Mouse (Mus musculus): Measurements from ENCODE around the gene Crocc2. TPM values are rescaled to one million over a fixed set of nuclear protein-coding genes. Genes with fewer than 3 reads are reported as not detected.
A peak's percentile ranks its signal among the peaks of the same experiment; 100 is the strongest.

The Crocc2 gene
- polyA plus RNA-seq, 1 experiment from 2014 or later, result not detected

GRCm38 (mm10) chr1:93173665-93174064 is 5.1 kb downstream of the Crocc2 start:
- ATAC-seq, result no peak
- H3K27ac ChIP-seq (ENCODE audit: low read depth), result no peak overlapping the region

GRCm38 (mm10) chr1:93174399-93174798 is 5.9 kb downstream of the Crocc2 start:
- DNase-seq, result peak; percentile 91
- 2% methylated on average over 4 of the region's 4 CpGs for WGBS (ENCODE audit: insufficient replicate concordance)
- ATAC-seq, result peak; percentile 66
- Histone ChIP-seq H3K4me3 (ENCODE audit: low read depth, low read length) (no peak overlapping the region), H3K9ac (replicated peaks) (no peak overlapping the region), H3K4me2 (ENCODE audit: low read depth, low read length) (no peak overlapping the region), H3K27me3 (ENCODE audit: insufficient read depth, low read length) (peaks cover 30% of the 10 kb centered on the region), H3K36me3 (replicated peaks; ENCODE audit: insufficient read depth, low read length) (no peaks in the 10 kb centered on the region), H3K4me1 (ENCODE audit: insufficient read depth) (no peaks in the 10 kb centered on the region), H3K27ac (ENCODE audit: low read depth) (no peak overlapping the region), H3K9me3 (ENCODE audit: low read length) (no peaks in the 10 kb centered on the region)
- TF ChIP-seq CTCF (IDR thresholded peaks at IDR 0.05; ENCODE audit: low read depth) (peak; percentile 99), EP300 (IDR thresholded peaks at IDR 0.05; ENCODE audit: low read depth) (no peak)

More at GRCm38 (mm10) chr1:93173665-93174064, 5.1 kb downstream of the Crocc2 start:
- no peaks in the 10 kb centered on the region for H3K9me3 ChIP-seq (ENCODE audit: low read length)
- no peak overlapping the region for H3K4me2 ChIP-seq (ENCODE audit: low read depth, low read length)
- H3K36me3 ChIP-seq (replicated peaks; ENCODE audit: insufficient read depth, low read length), result no peaks in the 10 kb centered on the region
- no peaks in the 10 kb centered on the region for H3K4me1 ChIP-seq (ENCODE audit: insufficient read depth)
- no peak overlapping the region for H3K4me3 ChIP-seq (ENCODE audit: low read depth, low read length)
- TF ChIP-seq EP300 (IDR thresholded peaks at IDR 0.05; ENCODE audit: low read depth) (no peak), CTCF (IDR thresholded peaks at IDR 0.05; ENCODE audit: low read depth) (no peak)
- H3K9ac ChIP-seq (replicated peaks), result no peak overlapping the region
- H3K27me3 ChIP-seq (ENCODE audit: insufficient read depth, low read length), result peaks cover 30% of the 10 kb centered on the region
- WGBS (ENCODE audit: insufficient replicate concordance), result 67% methylated on average over 4 of the region's 4 CpGs
- no peak for DNase-seq

DNA sequence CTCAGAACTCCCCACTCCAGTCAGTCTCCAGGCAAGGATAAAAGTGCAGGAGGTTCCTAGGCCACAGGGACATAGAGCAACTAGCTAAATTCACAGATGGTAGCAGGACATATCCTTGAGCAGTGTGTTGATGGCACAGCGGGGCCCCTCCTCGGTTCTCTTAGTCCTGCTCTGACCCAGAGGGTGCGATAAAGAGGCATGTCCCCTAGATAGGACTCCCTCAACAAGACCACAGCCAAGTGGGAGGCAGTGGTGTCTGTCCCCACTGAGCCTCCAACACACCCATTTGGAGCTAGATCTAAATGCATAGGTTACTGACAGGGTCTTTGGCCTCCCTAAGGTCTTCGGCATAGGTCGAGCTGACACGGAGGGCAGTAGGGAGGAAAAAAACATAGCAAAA is 7.3 kb downstream of the Crocc2 start:
- H3K4me3 ChIP-seq (ENCODE audit: low read depth, low read length), result no peak overlapping the region
- H3K4me2 ChIP-seq (ENCODE audit: low read depth, low read length), result no peak overlapping the region
- H3K4me1 ChIP-seq (ENCODE audit: insufficient read depth), result no peaks in the 10 kb centered on the region
- H3K9ac ChIP-seq (replicated peaks), result no peak overlapping the region
- H3K36me3 ChIP-seq (replicated peaks; ENCODE audit: insufficient read depth, low read length), result no peaks in the 10 kb centered on the region
- no peak for DNase-seq
- 24% methylated on average over 6 of the region's 6 CpGs for WGBS (ENCODE audit: insufficient replicate concordance)
- no peak overlapping the region for H3K27ac ChIP-seq (ENCODE audit: low read depth)
- no peaks in the 10 kb centered on the region for H3K9me3 ChIP-seq (ENCODE audit: low read length)
- TF ChIP-seq EP300 (IDR thresholded peaks at IDR 0.05; ENCODE audit: low read depth) (no peak), CTCF (IDR thresholded peaks at IDR 0.05; ENCODE audit: low read depth) (no peak)
- ATAC-seq, result no peak
- H3K27me3 ChIP-seq (ENCODE audit: insufficient read depth, low read length), result peaks cover 30% of the 10 kb centered on the region

- peak overlapping the region; percentile 58 for H3K4me2 ChIP-seq (ENCODE audit: low read depth, low read length)
- no peaks in the 10 kb centered on the region for H3K4me1 ChIP-seq (ENCODE audit: insufficient read depth)
- no peak for TF ChIP-seq EP300 (IDR thresholded peaks at IDR 0.05; ENCODE audit: low read depth)
- TF ChIP-seq CTCF (IDR thresholded peaks at IDR 0.05; ENCODE audit: low read depth), result no peak
- peak overlapping the region; percentile 1; the same call in 1 of the 2 replicates for H3K4me3 ChIP-seq (ENCODE audit: low read depth, low read length)
- peaks cover 30% of the 10 kb centered on the region for H3K27me3 ChIP-seq (ENCODE audit: insufficient read depth, low read length)
- H3K9ac ChIP-seq (replicated peaks), result no peak overlapping the region
- WGBS (ENCODE audit: insufficient replicate concordance), result 4% methylated on average over 41 of the region's 44 CpGs
- DNase-seq (peak; percentile 38), ATAC-seq (peak; percentile 50; the same call in 1 of the 2 replicates)
- no peak overlapping the region for H3K27ac ChIP-seq (ENCODE audit: low read depth)
- H3K36me3 ChIP-seq (replicated peaks; ENCODE audit: insufficient read depth, low read length), result no peaks in the 10 kb centered on the region
- no peaks in the 10 kb centered on the region for H3K9me3 ChIP-seq (ENCODE audit: low read length)
Observed at GRCm38 (mm10) chr1:93176525-93177332, 8.2 kb downstream of the Crocc2 start.

DNA sequence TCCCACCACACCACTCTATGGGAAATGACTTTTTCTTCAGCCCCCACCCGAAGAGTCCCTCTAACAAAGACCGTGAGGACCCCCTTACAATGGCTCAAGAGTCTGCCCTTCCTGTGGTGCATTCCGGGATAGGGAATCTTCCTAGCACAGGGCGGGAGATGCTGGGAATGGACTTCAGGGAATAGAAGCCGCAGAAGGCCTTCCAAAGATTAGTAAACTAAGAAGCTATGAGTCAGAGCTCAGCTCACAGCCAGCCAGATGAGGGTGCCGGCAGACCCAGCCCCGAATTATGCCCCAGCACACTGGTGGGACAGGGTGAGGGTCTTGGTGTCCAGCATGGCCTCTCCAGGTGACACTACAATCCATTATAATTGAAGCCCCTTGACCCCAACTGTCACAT is 13.8 kb downstream of the Crocc2 start:
- ATAC-seq (no peak), DNase-seq (no peak)
- H3K4me2 ChIP-seq (ENCODE audit: low read depth, low read length), result no peak overlapping the region
- H3K36me3 ChIP-seq (replicated peaks; ENCODE audit: insufficient read depth, low read length), result no peaks in the 10 kb centered on the region
- H3K4me3 ChIP-seq (ENCODE audit: low read depth, low read length), result no peak overlapping the region
- H3K27me3 ChIP-seq (ENCODE audit: insufficient read depth, low read length), result 0 out of 2 replicates have a peak, but pooled peaks cover 11% of the 10 kb centered on the region
- 74% methylated on average over 7 of the region's 7 CpGs for WGBS (ENCODE audit: insufficient replicate concordance)
- H3K9me3 ChIP-seq (ENCODE audit: low read length), result no peaks in the 10 kb centered on the region
- no peak overlapping the region for H3K9ac ChIP-seq (replicated peaks)
- no peak overlapping the region for H3K27ac ChIP-seq (ENCODE audit: low read depth)
- TF ChIP-seq CTCF (IDR thresholded peaks at IDR 0.05; ENCODE audit: low read depth), result no peak
- H3K4me1 ChIP-seq (ENCODE audit: insufficient read depth), result no peaks in the 10 kb centered on the region

DNA sequence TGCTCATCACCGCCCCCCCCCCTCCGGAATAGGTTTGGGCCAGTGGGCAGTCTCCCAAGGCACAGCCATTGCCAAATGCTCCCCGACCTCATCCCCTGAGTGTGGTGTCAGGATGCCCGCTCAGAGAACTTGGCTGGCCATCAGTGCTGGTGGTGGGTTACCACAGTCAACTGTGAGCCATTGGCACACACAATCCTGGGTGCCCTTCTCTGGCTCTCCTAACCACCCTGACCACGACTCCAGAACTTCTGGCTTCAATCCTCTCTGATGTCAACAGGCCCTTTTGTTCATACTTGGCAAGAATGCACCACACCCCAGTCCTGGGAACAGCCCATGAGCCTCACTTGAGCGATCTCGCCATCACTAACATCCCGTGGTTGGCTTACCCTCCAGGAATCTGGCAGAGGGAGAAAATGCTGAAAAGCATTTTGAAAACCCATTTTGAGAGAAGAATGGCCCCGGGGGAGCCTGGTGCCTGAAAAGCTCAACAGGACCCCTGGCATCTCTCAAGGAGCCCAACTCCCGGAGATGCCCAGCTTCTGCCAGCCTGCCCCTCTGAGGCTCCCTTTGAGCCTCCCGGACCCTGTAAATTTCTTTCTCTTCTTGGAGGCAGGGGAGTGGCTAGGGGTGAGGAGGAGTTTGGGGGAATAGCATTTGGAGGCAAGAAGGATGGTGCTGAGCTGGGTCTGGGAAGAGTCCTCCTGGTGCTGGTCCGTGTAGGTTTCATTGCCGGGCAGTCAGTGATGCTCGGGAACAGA is 15.7 kb downstream of the Crocc2 start:
- WGBS (ENCODE audit: insufficient replicate concordance), result 72% methylated on average over 14 of the region's 14 CpGs
- Histone ChIP-seq H3K9ac (replicated peaks) (no peak overlapping the region), H3K27me3 (ENCODE audit: insufficient read depth, low read length) (no peaks in the 10 kb centered on the region), H3K4me3 (ENCODE audit: low read depth, low read length) (no peak overlapping the region), H3K36me3 (replicated peaks; ENCODE audit: insufficient read depth, low read length) (no peaks in the 10 kb centered on the region), H3K4me1 (ENCODE audit: insufficient read depth) (no peaks in the 10 kb centered on the region), H3K27ac (ENCODE audit: low read depth) (no peak overlapping the region), H3K9me3 (ENCODE audit: low read length) (no peaks in the 10 kb centered on the region), H3K4me2 (ENCODE audit: low read depth, low read length) (no peak overlapping the region)
- no peak for DNase-seq
- TF ChIP-seq CTCF (IDR thresholded peaks at IDR 0.05; ENCODE audit: low read depth) (no peak), EP300 (IDR thresholded peaks at IDR 0.05; ENCODE audit: low read depth) (no peak)
- ATAC-seq, result no peak
